Mouse (Mus musculus): ENCODE measurements around the gene Abhd5.
A peak's percentile ranks its signal among the peaks of the same experiment; 100 is the strongest.

Gene Abhd5

GRCm38 (mm10) chr9:122351303-122352024 lies at the start of gene Abhd5:
TSS of gene Abhd5 (plus strand) at chr9:122351608.
- DNase-seq, result peak; percentile 100

- peak; percentile 69 for DNase-seq
Observed at GRCm38 (mm10) chr9:122305302-122305701, 46.1 kb upstream of the Abhd5 start.

- DNase-seq, result peak; percentile 92
Observed at GRCm38 (mm10) chr9:122309013-122309980, 42.1 kb upstream of the Abhd5 start.

GRCm38 (mm10) chr9:122310613-122311049 lies 40.8 kb upstream of the Abhd5 start:
- DNase-seq, result peak; percentile 98

- peak; percentile 89 for DNase-seq
Observed at GRCm38 (mm10) chr9:122311051-122311760, 40.2 kb upstream of the Abhd5 start.

GRCm38 (mm10) chr9:122312296-122312990 lies 39.0 kb upstream of the Abhd5 start:
- peak; percentile 83 for DNase-seq

GRCm38 (mm10) chr9:122313128-122313527 lies 38.3 kb upstream of the Abhd5 start:
- DNase-seq, result peak; percentile 66

GRCm38 (mm10) chr9:122314386-122314785 lies 37.0 kb upstream of the Abhd5 start:
- peak; percentile 44 for DNase-seq

GRCm38 (mm10) chr9:122314942-122315341 lies 36.5 kb upstream of the Abhd5 start:
- peak; percentile 56 for DNase-seq

- DNase-seq, result peak; percentile 49
Observed at GRCm38 (mm10) chr9:122315501-122315900, 35.9 kb upstream of the Abhd5 start.

GRCm38 (mm10) chr9:122316562-122316961 lies 34.8 kb upstream of the Abhd5 start:
- peak; percentile 14 for DNase-seq

GRCm38 (mm10) chr9:122320626-122321025 lies 30.8 kb upstream of the Abhd5 start:
- DNase-seq, result peak; percentile 74

- peak; percentile 74 for DNase-seq
Observed at GRCm38 (mm10) chr9:122322356-122322755, 29.1 kb upstream of the Abhd5 start.

GRCm38 (mm10) chr9:122325996-122326395 lies 25.4 kb upstream of the Abhd5 start:
- DNase-seq, result no peak

GRCm38 (mm10) chr9:122328199-122328598 lies 23.2 kb upstream of the Abhd5 start:
- peak; percentile 84 for DNase-seq

GRCm38 (mm10) chr9:122336677-122337076 lies 14.7 kb upstream of the Abhd5 start:
- DNase-seq, result peak; percentile 91

GRCm38 (mm10) chr9:122337510-122337931 lies 13.9 kb upstream of the Abhd5 start:
- peak; percentile 91 for DNase-seq

- DNase-seq, result peak; percentile 43
Observed at GRCm38 (mm10) chr9:122339972-122340371, 11.4 kb upstream of the Abhd5 start.

GRCm38 (mm10) chr9:122343399-122343798 lies 8.0 kb upstream of the Abhd5 start:
- peak; percentile 84 for DNase-seq

- DNase-seq, result peak; percentile 31
Observed at GRCm38 (mm10) chr9:122344560-122344959, 6.8 kb upstream of the Abhd5 start.

- peak; percentile 58 for DNase-seq
Observed at GRCm38 (mm10) chr9:122345291-122345690, 6.1 kb upstream of the Abhd5 start.

- DNase-seq, result peak; percentile 65
Observed at GRCm38 (mm10) chr9:122346059-122346458, 5.3 kb upstream of the Abhd5 start.

Data from heart, adult 11 months (tissue).